Mouse (Mus musculus): ENCODE results near the gene Tll2. TPM values are rescaled to one million over a fixed set of nuclear protein-coding genes. Genes with fewer than 3 reads are reported as not detected.

Gene Tll2
- polyA plus RNA-seq, 1 experiment from 2014 or later, result 0.31 TPM

DNA sequence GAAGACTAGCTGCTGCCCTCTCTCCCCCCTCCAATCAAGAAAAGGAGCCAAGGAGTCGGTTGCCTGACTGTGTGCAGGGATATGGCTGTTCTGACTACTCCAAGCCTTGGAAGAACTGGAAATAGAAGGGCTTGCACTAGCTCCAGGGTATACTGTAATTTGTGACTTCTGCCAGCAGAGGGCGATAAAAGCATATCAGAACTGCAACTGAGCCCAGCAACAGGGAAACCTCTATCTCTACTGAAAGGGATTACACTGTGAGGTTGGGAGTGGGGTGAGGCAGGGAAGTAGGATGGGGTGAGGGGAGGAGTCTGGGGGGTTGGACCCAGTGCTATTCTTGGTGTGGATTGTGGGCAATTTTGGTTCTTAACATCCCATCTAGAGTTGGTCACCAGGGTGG, 119.9 kb downstream of the Tll2 start:
- Histone ChIP-seq H3K9me3 (replicated peaks; ENCODE audit: control insufficient read depth, low read length) (no peaks in the 10 kb centered on the region), H3K27me3 (ENCODE audit: control insufficient read depth, insufficient read depth, low read length) (peaks cover 6% of the 10 kb centered on the region; the same call in 1 of the 2 replicates), H3K27ac (replicated peaks; ENCODE audit: low read depth, low read length) (no peak overlapping the region), H3K36me3 (replicated peaks; ENCODE audit: control insufficient read depth, insufficient read depth, low read depth, low read length) (no peaks in the 10 kb centered on the region), H3K4me1 (ENCODE audit: control insufficient read depth, insufficient read depth, low read length) (no peaks in the 10 kb centered on the region), H3K9ac (replicated peaks; ENCODE audit: low read length) (no peak overlapping the region), H3K4me3 (ENCODE audit: low read depth, low read length) (no peak overlapping the region), H3K4me2 (ENCODE audit: low read depth, low read length) (no peak overlapping the region)
- ATAC-seq (replicated peaks; ENCODE audit: insufficient number of reproducible peaks, low FRiP score, low TSS enrichment, low read depth) (peak; percentile 53; the same call in 1 of the 2 replicates), DNase-seq (ENCODE audit: low spot score) (peak; percentile 86)
- WGBS, result 12% methylated on average over 2 of the region's 2 CpGs

DNA sequence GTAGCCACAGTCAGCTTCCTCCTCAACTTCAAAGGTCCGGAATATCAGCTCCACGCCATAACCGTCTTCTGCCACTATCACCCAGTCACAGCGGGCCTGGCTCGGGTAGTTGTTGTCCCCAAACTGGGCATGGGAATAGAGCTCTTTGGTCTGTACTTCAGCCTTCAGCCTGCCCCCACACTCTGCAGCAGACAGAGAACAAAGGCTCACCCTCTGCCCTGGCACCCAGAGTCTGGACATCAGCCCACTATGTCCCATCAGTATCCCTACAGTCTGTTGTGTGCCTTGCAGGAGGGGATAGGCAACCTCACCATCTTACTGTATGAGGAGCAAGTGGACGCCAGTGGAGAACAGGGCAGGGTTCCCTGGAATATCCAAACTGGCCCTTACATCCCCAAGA, 120.3 kb downstream of the Tll2 start:
- H3K27ac ChIP-seq (replicated peaks; ENCODE audit: low read depth, low read length), result no peak overlapping the region
- no peak overlapping the region for H3K4me2 ChIP-seq (ENCODE audit: low read depth, low read length)
- peaks cover 6% of the 10 kb centered on the region; the same call in 1 of the 2 replicates for H3K27me3 ChIP-seq (ENCODE audit: control insufficient read depth, insufficient read depth, low read length)
- H3K36me3 ChIP-seq (replicated peaks; ENCODE audit: control insufficient read depth, insufficient read depth, low read depth, low read length), result no peaks in the 10 kb centered on the region
- ATAC-seq (replicated peaks; ENCODE audit: insufficient number of reproducible peaks, low FRiP score, low TSS enrichment, low read depth) (no peak), DNase-seq (ENCODE audit: low spot score) (no peak)
- H3K9ac ChIP-seq (replicated peaks; ENCODE audit: low read length), result no peak overlapping the region
- no peak overlapping the region for H3K4me3 ChIP-seq (ENCODE audit: low read depth, low read length)
- no peaks in the 10 kb centered on the region for H3K9me3 ChIP-seq (replicated peaks; ENCODE audit: control insufficient read depth, low read length)
- H3K4me1 ChIP-seq (ENCODE audit: control insufficient read depth, insufficient read depth, low read length), result no peaks in the 10 kb centered on the region
- WGBS, result 86% methylated on average over 6 of the region's 6 CpGs

DNA sequence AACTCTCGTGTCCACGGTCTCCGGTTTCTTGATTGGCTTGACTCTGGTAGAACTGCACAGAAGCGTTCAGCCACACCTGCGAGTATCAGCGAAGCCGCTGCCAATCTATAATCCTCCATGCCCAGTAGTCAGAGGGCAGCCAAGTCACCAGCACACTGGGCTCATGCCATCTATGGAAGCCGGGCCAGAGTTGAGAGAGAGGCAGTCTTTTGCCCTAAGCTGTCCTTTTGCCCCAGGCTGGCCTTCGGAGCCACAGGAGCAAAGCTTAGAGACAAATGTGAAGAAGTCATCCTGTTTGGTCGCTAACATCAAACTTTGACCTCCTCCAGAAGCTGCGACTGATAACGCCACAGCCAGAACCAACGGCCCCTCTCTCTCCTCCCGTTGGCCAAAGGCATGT, 123.0 kb downstream of the Tll2 start:
- no peak for ATAC-seq (replicated peaks; ENCODE audit: insufficient number of reproducible peaks, low FRiP score, low TSS enrichment, low read depth)
- WGBS, result 94% methylated on average over 14 of the region's 14 CpGs
- Histone ChIP-seq H3K4me3 (ENCODE audit: low read depth, low read length) (no peak overlapping the region), H3K36me3 (replicated peaks; ENCODE audit: control insufficient read depth, insufficient read depth, low read depth, low read length) (no peaks in the 10 kb centered on the region), H3K9me3 (replicated peaks; ENCODE audit: control insufficient read depth, low read length) (no peaks in the 10 kb centered on the region), H3K4me2 (ENCODE audit: low read depth, low read length) (no peak overlapping the region), H3K27ac (replicated peaks; ENCODE audit: low read depth, low read length) (no peak overlapping the region), H3K9ac (replicated peaks; ENCODE audit: low read length) (no peak overlapping the region), H3K4me1 (ENCODE audit: control insufficient read depth, insufficient read depth, low read length) (no peaks in the 10 kb centered on the region), H3K27me3 (ENCODE audit: control insufficient read depth, insufficient read depth, low read length) (no peaks in the 10 kb centered on the region)
- DNase-seq (ENCODE audit: low spot score), result no peak

DNA sequence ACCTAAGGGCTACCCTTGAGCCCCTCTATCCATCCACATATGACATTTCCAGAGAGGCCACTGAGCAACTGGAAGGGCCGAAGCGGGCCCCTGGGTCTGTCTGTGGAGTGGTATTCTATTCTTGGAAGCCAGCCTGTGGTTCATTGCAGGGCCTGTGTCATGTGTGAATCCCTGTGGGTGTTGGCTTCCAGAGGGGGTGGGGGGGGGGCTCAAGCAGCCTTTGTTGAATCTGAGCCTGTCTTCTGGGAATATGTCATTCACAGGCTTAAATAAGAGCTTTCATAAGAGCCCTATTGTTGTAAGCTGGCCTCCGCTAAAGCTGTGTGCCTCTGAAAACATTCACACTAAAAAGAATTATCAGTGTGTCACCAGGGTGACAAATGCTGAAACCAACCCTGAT, 125.0 kb downstream of the Tll2 start:
- no peaks in the 10 kb centered on the region for H3K9me3 ChIP-seq (replicated peaks; ENCODE audit: control insufficient read depth, low read length)
- H3K27me3 ChIP-seq (ENCODE audit: control insufficient read depth, insufficient read depth, low read length), result no peaks in the 10 kb centered on the region
- no peak overlapping the region for H3K4me3 ChIP-seq (ENCODE audit: low read depth, low read length)
- 0 out of 2 replicates have a peak, but pooled peaks have one; percentile 36 for ATAC-seq (replicated peaks; ENCODE audit: insufficient number of reproducible peaks, low FRiP score, low TSS enrichment, low read depth)
- no peak for DNase-seq (ENCODE audit: low spot score)
- no peaks in the 10 kb centered on the region for H3K36me3 ChIP-seq (replicated peaks; ENCODE audit: control insufficient read depth, insufficient read depth, low read depth, low read length)
- H3K9ac ChIP-seq (replicated peaks; ENCODE audit: low read length), result no peak overlapping the region
- no peaks in the 10 kb centered on the region for H3K4me1 ChIP-seq (ENCODE audit: control insufficient read depth, insufficient read depth, low read length)
- H3K4me2 ChIP-seq (ENCODE audit: low read depth, low read length), result no peak overlapping the region
- no peak overlapping the region for H3K27ac ChIP-seq (replicated peaks; ENCODE audit: low read depth, low read length)
- 56% methylated on average over 3 of the region's 3 CpGs for WGBS

DNA sequence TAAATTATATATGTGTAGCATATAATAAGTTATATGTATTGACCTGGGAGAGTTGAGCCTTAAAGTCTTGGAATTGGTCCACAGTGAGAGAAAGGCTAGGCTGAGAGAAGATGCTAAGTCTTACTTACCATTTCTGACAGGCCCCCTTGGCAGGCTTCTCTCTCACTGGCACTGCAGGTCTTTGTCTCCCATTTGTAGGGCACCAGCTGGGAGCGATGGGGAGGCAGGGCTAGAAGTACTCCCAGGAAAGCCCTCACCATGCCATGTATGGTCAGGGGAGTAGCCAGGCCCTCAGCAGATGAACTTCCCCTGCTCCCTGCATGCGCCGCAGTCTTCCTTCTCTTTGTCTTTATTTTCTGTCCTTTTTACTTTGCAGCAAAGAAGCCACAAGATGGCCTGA, 129.7 kb downstream of the Tll2 start, which contains the start of gene Opalin:
Opalin (minus strand) TSS at position 208 of the 400 bp plus-strand sequence.
- H3K4me1 ChIP-seq (ENCODE audit: control insufficient read depth, insufficient read depth, low read length), result no peaks in the 10 kb centered on the region
- no peak within 1 kb of the TSS for H3K27ac ChIP-seq (replicated peaks; ENCODE audit: low read depth, low read length)
- H3K27me3 ChIP-seq (ENCODE audit: control insufficient read depth, insufficient read depth, low read length), result no peaks in the 10 kb centered on the region
- DNase-seq (ENCODE audit: low spot score) (no peak), ATAC-seq (replicated peaks; ENCODE audit: insufficient number of reproducible peaks, low FRiP score, low TSS enrichment, low read depth) (no peak)
- H3K9ac ChIP-seq (replicated peaks; ENCODE audit: low read length), result no peak within 1 kb of the TSS
- H3K9me3 ChIP-seq (replicated peaks; ENCODE audit: control insufficient read depth, low read length), result no peaks in the 10 kb centered on the region
- no peaks in the 10 kb centered on the region for H3K36me3 ChIP-seq (replicated peaks; ENCODE audit: control insufficient read depth, insufficient read depth, low read depth, low read length)
- H3K4me3 ChIP-seq (ENCODE audit: low read depth, low read length), result no peak within 1 kb of the TSS
- H3K4me2 ChIP-seq (ENCODE audit: low read depth, low read length), result no peak within 1 kb of the TSS
- WGBS, result 80% methylated on average over 3 of the region's 3 CpGs

DNA sequence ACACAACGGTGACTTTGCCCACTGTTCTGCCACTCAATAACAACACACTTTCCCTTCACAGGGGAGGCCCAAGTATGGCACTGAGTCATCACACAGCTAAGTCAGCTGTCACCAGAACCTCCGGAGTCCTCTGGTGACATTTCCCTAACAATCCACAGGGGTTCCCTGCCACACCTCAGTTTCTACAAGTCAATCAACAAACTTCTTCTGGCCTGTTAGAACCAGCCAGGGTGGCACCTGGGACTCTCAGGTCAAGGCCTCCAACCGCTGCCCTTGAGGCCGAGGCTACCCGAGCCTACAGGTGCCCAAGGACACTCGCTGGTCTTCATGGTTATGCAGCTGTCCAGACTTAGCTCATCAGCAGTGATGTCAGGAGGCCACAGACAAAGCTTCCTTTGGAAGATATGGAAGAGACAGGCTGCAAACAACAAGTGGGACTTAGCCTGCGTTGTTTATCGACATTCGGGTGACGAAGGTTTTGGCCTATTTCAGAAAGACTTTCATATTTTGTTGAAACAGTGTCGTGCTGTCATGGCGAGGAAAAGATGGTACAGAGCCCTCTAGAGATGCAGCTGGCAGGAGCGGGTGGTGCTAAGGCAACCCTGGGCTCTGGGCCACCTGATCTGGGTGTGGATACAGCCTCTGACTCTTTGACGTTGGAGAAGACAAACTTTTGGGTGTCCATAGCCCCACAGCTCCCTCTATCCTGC, 132.7 kb downstream of the Tll2 start:
- Histone ChIP-seq H3K4me2 (ENCODE audit: low read depth, low read length) (no peak overlapping the region), H3K27ac (replicated peaks; ENCODE audit: low read depth, low read length) (no peak overlapping the region), H3K9ac (replicated peaks; ENCODE audit: low read length) (no peak overlapping the region), H3K9me3 (replicated peaks; ENCODE audit: control insufficient read depth, low read length) (no peaks in the 10 kb centered on the region), H3K36me3 (replicated peaks; ENCODE audit: control insufficient read depth, insufficient read depth, low read depth, low read length) (no peaks in the 10 kb centered on the region), H3K4me3 (ENCODE audit: low read depth, low read length) (no peak overlapping the region), H3K27me3 (ENCODE audit: control insufficient read depth, insufficient read depth, low read length) (no peaks in the 10 kb centered on the region), H3K4me1 (ENCODE audit: control insufficient read depth, insufficient read depth, low read length) (no peaks in the 10 kb centered on the region)
- ATAC-seq (replicated peaks; ENCODE audit: insufficient number of reproducible peaks, low FRiP score, low TSS enrichment, low read depth) (no peak), DNase-seq (ENCODE audit: low spot score) (no peak)
- WGBS, result 85% methylated on average over 14 of the region's 14 CpGs

DNA sequence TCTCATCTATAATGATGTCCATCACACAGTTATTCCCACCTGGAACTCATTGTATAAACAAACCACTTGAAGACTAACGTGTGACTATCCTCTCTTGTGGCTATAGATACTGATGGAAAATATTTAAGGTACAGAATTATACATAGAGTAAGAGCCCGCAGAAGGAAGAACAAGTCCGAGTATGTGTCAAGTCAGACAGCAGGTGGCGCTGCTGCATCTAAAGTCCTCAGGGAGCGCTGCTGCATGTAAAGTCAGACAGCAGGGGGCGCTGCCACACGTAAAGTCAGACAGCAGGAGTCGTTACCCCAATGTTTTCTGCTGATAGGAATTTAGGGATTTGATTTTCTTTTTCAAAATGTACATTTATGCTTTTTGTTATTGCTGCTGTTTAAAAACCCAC, 135.1 kb downstream of the Tll2 start:
- H3K9ac ChIP-seq (replicated peaks; ENCODE audit: low read length), result no peak overlapping the region
- no peaks in the 10 kb centered on the region for H3K27me3 ChIP-seq (ENCODE audit: control insufficient read depth, insufficient read depth, low read length)
- DNase-seq (ENCODE audit: low spot score) (peak; percentile 94), ATAC-seq (replicated peaks; ENCODE audit: insufficient number of reproducible peaks, low FRiP score, low TSS enrichment, low read depth) (no peak)
- H3K4me2 ChIP-seq (ENCODE audit: low read depth, low read length), result no peak overlapping the region
- no peaks in the 10 kb centered on the region for H3K9me3 ChIP-seq (replicated peaks; ENCODE audit: control insufficient read depth, low read length)
- WGBS, result 9% methylated on average over 8 of the region's 8 CpGs
- H3K4me3 ChIP-seq (ENCODE audit: low read depth, low read length), result no peak overlapping the region
- no peak overlapping the region for H3K27ac ChIP-seq (replicated peaks; ENCODE audit: low read depth, low read length)
- H3K4me1 ChIP-seq (ENCODE audit: control insufficient read depth, insufficient read depth, low read length), result no peaks in the 10 kb centered on the region
- no peaks in the 10 kb centered on the region for H3K36me3 ChIP-seq (replicated peaks; ENCODE audit: control insufficient read depth, insufficient read depth, low read depth, low read length)

DNA sequence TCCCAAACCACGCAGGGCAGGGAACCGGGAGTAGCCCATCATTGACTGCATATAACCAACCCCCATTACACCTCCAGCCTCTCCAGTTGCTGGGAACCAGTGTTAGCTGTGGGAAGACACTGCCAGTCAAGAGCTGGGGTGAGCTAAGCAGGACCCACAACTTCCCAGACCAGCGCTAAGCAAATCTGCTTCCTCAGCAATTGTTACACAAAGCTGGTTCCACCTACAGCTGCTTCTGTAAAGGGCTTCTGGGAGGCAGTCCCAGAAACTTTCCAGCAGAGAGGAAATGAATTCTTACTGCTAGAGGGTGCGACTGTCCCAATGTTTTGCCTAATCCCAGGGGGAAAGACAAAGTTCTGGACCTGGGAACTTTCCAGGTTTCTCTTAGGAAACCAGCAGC, 151.9 kb downstream of the Tll2 start:
- no peak for DNase-seq (ENCODE audit: low spot score)
- no peaks in the 10 kb centered on the region for H3K36me3 ChIP-seq (replicated peaks; ENCODE audit: control insufficient read depth, insufficient read depth, low read depth, low read length)
- H3K4me1 ChIP-seq (ENCODE audit: control insufficient read depth, insufficient read depth, low read length), result no peaks in the 10 kb centered on the region
- no peak overlapping the region for H3K4me2 ChIP-seq (ENCODE audit: low read depth, low read length)
- no peak overlapping the region for H3K27ac ChIP-seq (replicated peaks; ENCODE audit: low read depth, low read length)
- ATAC-seq (replicated peaks; ENCODE audit: insufficient number of reproducible peaks, low FRiP score, low TSS enrichment, low read depth), result no peak
- H3K27me3 ChIP-seq (ENCODE audit: control insufficient read depth, insufficient read depth, low read length), result no peaks in the 10 kb centered on the region
- no peak overlapping the region for H3K4me3 ChIP-seq (ENCODE audit: low read depth, low read length)
- WGBS, result 60% methylated on average over 4 of the region's 4 CpGs
- H3K9ac ChIP-seq (replicated peaks; ENCODE audit: low read length), result no peak overlapping the region
- no peaks in the 10 kb centered on the region for H3K9me3 ChIP-seq (replicated peaks; ENCODE audit: control insufficient read depth, low read length)

Measured in embryonic facial prominence, embryonic 11.5 days (tissue).